Mouse (Mus musculus): ENCODE measurements at regions not wholly inside any gene's neighbourhood (a gene's known extent, or its start where the extent isn't known, plus 50 kb on each side); places are given as distances from the start of the nearest gene placed in this dataset.

- DNase-seq (ENCODE audit: low spot score), result no peak
These were observed 61.5 kb downstream of the Ccna1 start for GRCm38 (mm10) chr3:54993761-54994160.

- DNase-seq (ENCODE audit: low spot score), result no peak
These were observed 65.2 kb downstream of the Ccna1 start for GRCm38 (mm10) chr3:54990073-54990472.

- DNase-seq (ENCODE audit: low spot score), result peak; percentile 27
These were observed 65.9 kb downstream of the Ccna1 start for GRCm38 (mm10) chr3:54989358-54989757.

- no peak for DNase-seq (ENCODE audit: low spot score)
These were observed 65.8 kb upstream of the Sertm1 start for GRCm38 (mm10) chr3:54981488-54981887.

GRCm38 (mm10) chr3:54980312-54980711, 64.6 kb upstream of the Sertm1 start:
- DNase-seq (ENCODE audit: low spot score), result no peak

- no peak for DNase-seq (ENCODE audit: low spot score)
These were observed 49.8 kb upstream of the Sertm1 start for GRCm38 (mm10) chr3:54965512-54965911.

All from ovary, adult 18-20 months (tissue).